Mouse (Mus musculus): Measurements from ENCODE around the gene Phlda2. TPM values are rescaled to one million over a fixed set of nuclear protein-coding genes. Genes with fewer than 3 reads are reported as not detected.

Phlda2 gene
- polyA plus RNA-seq, 1 experiment from 2014 or later, result 9.6 TPM

- Histone ChIP-seq H3K27me3 (ENCODE audit: control insufficient read depth, insufficient read depth, low read length) (no peaks in the 10 kb centered on the region), H3K4me2 (ENCODE audit: low read depth, severe bottlenecking) (peak overlapping the region; percentile 62), H3K36me3 (ENCODE audit: control insufficient read depth, insufficient read depth, low read length) (no peaks in the 10 kb centered on the region), H3K4me3 (ENCODE audit: low read depth, low read length) (peak overlapping the region; percentile 72), H3K9ac (ENCODE audit: low read length) (peak overlapping the region; percentile 88), H3K27ac (replicated peaks; ENCODE audit: low read depth, low read length) (peak overlapping the region; percentile 72), H3K9me3 (ENCODE audit: control insufficient read depth, low read length) (peaks cover 20% of the 10 kb centered on the region), H3K4me1 (ENCODE audit: control insufficient read depth, insufficient read depth, low read length) (0 out of 2 replicates have a peak, but pooled peaks cover 19% of the 10 kb centered on the region)
- 28% methylated on average over 92 of the region's 100 CpGs for WGBS
- peak; percentile 57 for DNase-seq (ENCODE audit: low spot score)
- ATAC-seq (ENCODE audit: insufficient number of reproducible peaks, low FRiP score, low TSS enrichment, low read depth), result no peak
These were observed 43.4 kb downstream of the Phlda2 start for GRCm38 (mm10) chr7:143459332-143460211.

- DNase-seq (ENCODE audit: low spot score), result no peak
- ATAC-seq (ENCODE audit: insufficient number of reproducible peaks, low FRiP score, low TSS enrichment, low read depth), result no peak
- H3K4me3 ChIP-seq (ENCODE audit: low read depth, low read length), result peak overlapping the region; percentile 72
- H3K9ac ChIP-seq (ENCODE audit: low read length), result peak overlapping the region; percentile 88
- 0 out of 2 replicates have a peak, but pooled peaks cover 15% of the 10 kb centered on the region for H3K4me1 ChIP-seq (ENCODE audit: control insufficient read depth, insufficient read depth, low read length)
- peak overlapping the region; percentile 62 for H3K4me2 ChIP-seq (ENCODE audit: low read depth, severe bottlenecking)
- 20% methylated on average over 27 of the region's 38 CpGs for WGBS
- peak overlapping the region; percentile 72; the same call in 1 of the 2 replicates for H3K27ac ChIP-seq (replicated peaks; ENCODE audit: low read depth, low read length)
- H3K9me3 ChIP-seq (ENCODE audit: control insufficient read depth, low read length), result peaks cover 20% of the 10 kb centered on the region
- no peaks in the 10 kb centered on the region for H3K36me3 ChIP-seq (ENCODE audit: control insufficient read depth, insufficient read depth, low read length)
- no peaks in the 10 kb centered on the region for H3K27me3 ChIP-seq (ENCODE audit: control insufficient read depth, insufficient read depth, low read length)
These were observed 44.0 kb downstream of the Phlda2 start for GRCm38 (mm10) chr7:143458963-143459331.

Other genes starting within 250 kb of the Phlda2 start
- gene Cdkn1c, start 42.1 kb downstream of the Phlda2 start, polyA plus RNA-seq (2014; fragmentation: Nextera tagmentation; extraction: Ambion mirVana), result 1,044 and 1,081 TPM in 2 replicates
- 0.96 and 0.97 TPM in 2 replicates for gene Slc22a18, start 29.4 kb downstream of the Phlda2 start, polyA plus RNA-seq (2014; fragmentation: Nextera tagmentation; extraction: Ambion mirVana)
- 194 and 196 TPM in 2 replicates for gene Nap1l4, start 46.0 kb upstream of the Phlda2 start, polyA plus RNA-seq (2014; fragmentation: Nextera tagmentation; extraction: Ambion mirVana)
- gene Cars, start 96.9 kb upstream of the Phlda2 start, polyA plus RNA-seq (2014; fragmentation: Nextera tagmentation; extraction: Ambion mirVana), result 62.2 and 65.7 TPM in 2 replicates
- 0.05 TPM in 1 of 2 replicates, not detected in the other for gene Tnfrsf26, start 125.6 kb upstream of the Phlda2 start, polyA plus RNA-seq (2014; fragmentation: Nextera tagmentation; extraction: Ambion mirVana)
- gene Tnfrsf22, start 146.5 kb upstream of the Phlda2 start, polyA plus RNA-seq (2014; fragmentation: Nextera tagmentation; extraction: Ambion mirVana), result 12.9 and 13.8 TPM in 2 replicates
- gene Tnfrsf23, start 182.7 kb upstream of the Phlda2 start, polyA plus RNA-seq (2014; fragmentation: Nextera tagmentation; extraction: Ambion mirVana), result 0.09 and 0.58 TPM in 2 replicates

All from limb, embryonic 11.5 days (tissue).